Mouse (Mus musculus): Measurements from ENCODE around the gene 1700069L16Rik.

DNA sequence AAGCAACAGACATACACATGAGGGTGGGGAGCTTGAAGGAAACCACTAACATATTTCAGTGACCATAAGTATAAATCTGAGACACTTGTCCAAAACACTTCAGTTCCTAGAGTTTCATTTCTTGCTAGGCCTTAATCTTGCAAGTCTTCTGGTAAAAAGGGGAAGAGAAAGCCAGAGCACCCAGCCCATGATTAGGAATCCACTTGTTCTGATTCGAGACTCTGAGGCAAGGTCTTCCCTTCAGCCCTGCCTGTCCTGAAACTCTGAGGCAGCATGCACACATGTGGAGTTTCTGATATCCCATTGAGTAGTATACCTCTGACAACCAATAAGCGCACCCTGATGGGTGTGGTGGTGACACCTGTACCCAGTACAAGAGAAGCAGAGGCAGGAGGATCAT is 37.0 kb upstream of the 1700069L16Rik start:
- TF ChIP-seq GATA1 (IDR thresholded peaks at IDR 0.05; ENCODE audit: low read length) (no peak), TAL1 (IDR thresholded peaks at IDR 0.05; ENCODE audit: low read length) (no peak)

Data from erythroblast, embryonic 14.5 days (primary cell).